Mouse (Mus musculus) gastrocnemius, postnatal 25 days (tissue): Measurements from ENCODE around the gene Rnf40. TPM values are rescaled to one million over a fixed set of nuclear protein-coding genes. Genes with fewer than 3 reads are reported as not detected.
A peak's percentile ranks its signal among the peaks of the same experiment; 100 is the strongest.

Source experiments
- DNase-seq: peaks from one replicate; pipeline ENCODE4 v3.0.0; 2022
- long read RNA-seq, 2 experiments: library from polyadenylated mRNA; stranded (forward); transcript quantifications; one replicate each; pipeline ENCODE4 v2.0.0; 2021
- total RNA-seq, 2 experiments: library from RNA; stranded (reverse); gene quantifications; 1 replicate in 1 of 2; 2 replicates in 1 of 2; pipeline ENCODE4 v1.2.3; 2021

Rnf40 gene
- total RNA-seq: 10 to 100 TPM; 29.4 to 30.0 TPM
- long read RNA-seq, experiment 1, full-length matches to known transcripts: 13 of 19 reads
- long read RNA-seq, experiment 1, partial matches to known transcripts: 5 of 19 reads
- long read RNA-seq, experiment 1, other reads (novel, unspliced or antisense): 1 of 19 reads
- long read RNA-seq, experiment 2, full-length matches to known transcripts: 20 of 27 reads
- long read RNA-seq, experiment 2, partial matches to known transcripts: 4 of 27 reads
- long read RNA-seq, experiment 2, other reads (novel, unspliced or antisense): 3 of 27 reads

GRCm38 (mm10) chr7:127588011-127588871, at the start of gene Rnf40, which contains the start of gene Ccdc189:
TSS of gene Rnf40 (plus strand) at chr7:127588767.
TSS of gene Ccdc189 (minus strand) at chr7:127588595.
- peak; percentile 95 for DNase-seq

GRCm38 (mm10) chr7:127541671-127542070, 46.9 kb upstream of the Rnf40 start:
- DNase-seq: peak; percentile 17

GRCm38 (mm10) chr7:127549116-127549835, 39.3 kb upstream of the Rnf40 start:
- no peak for DNase-seq

- DNase-seq: no peak
Observed at GRCm38 (mm10) chr7:127551558-127551957, 37.0 kb upstream of the Rnf40 start.

- DNase-seq: no peak
Observed at GRCm38 (mm10) chr7:127560580-127560979, 28.0 kb upstream of the Rnf40 start.

GRCm38 (mm10) chr7:127561340-127561858, 27.2 kb upstream of the Rnf40 start, which contains the start of gene Tmem265:
TSS of gene Tmem265 (plus strand) at chr7:127561390.
- no peak for DNase-seq

- no peak for DNase-seq
Observed at GRCm38 (mm10) chr7:127564381-127565150, 24.0 kb upstream of the Rnf40 start.

- peak; percentile 95 for DNase-seq
Observed at GRCm38 (mm10) chr7:127572895-127573471, 15.6 kb upstream of the Rnf40 start, which contains the start of gene Phkg2. TSS of gene Phkg2 (plus strand) at chr7:127573340.

- DNase-seq: no peak
Observed at GRCm38 (mm10) chr7:127573503-127574008, 15.0 kb upstream of the Rnf40 start.

GRCm38 (mm10) chr7:127574115-127574514, 14.5 kb upstream of the Rnf40 start:
- no peak for DNase-seq

GRCm38 (mm10) chr7:127583260-127583659, 5.3 kb upstream of the Rnf40 start:
- no peak for DNase-seq

- DNase-seq: no peak
Observed at GRCm38 (mm10) chr7:127585031-127585430, 3.5 kb upstream of the Rnf40 start.

GRCm38 (mm10) chr7:127586149-127586548, 2.4 kb upstream of the Rnf40 start:
- no peak for DNase-seq

- no peak for DNase-seq
Observed at GRCm38 (mm10) chr7:127587196-127587595, 1.4 kb upstream of the Rnf40 start.

GRCm38 (mm10) chr7:127588901-127589300, 334 bp downstream of the Rnf40 start:
- no peak for DNase-seq

GRCm38 (mm10) chr7:127589637-127590036, 1.1 kb downstream of the Rnf40 start:
- no peak for DNase-seq

GRCm38 (mm10) chr7:127591108-127591507, 2.5 kb downstream of the Rnf40 start:
- no peak for DNase-seq

- DNase-seq: no peak
Observed at GRCm38 (mm10) chr7:127592575-127592974, 4.0 kb downstream of the Rnf40 start.

- no peak for DNase-seq
Observed at GRCm38 (mm10) chr7:127596747-127597146, 8.2 kb downstream of the Rnf40 start.

- DNase-seq: no peak
Observed at GRCm38 (mm10) chr7:127600612-127601011, 12.0 kb downstream of the Rnf40 start.

- no peak for DNase-seq
Observed at GRCm38 (mm10) chr7:127601735-127602134, 13.2 kb downstream of the Rnf40 start.
